Mouse (Mus musculus) heart, embryonic 12.5 days (tissue): ENCODE results near the gene Aacs. TPM values are rescaled to one million over a fixed set of nuclear protein-coding genes. Genes with fewer than 3 reads are reported as not detected.
A peak's percentile ranks its signal among the peaks of the same experiment; 100 is the strongest.

Experiments
- ATAC-seq: fragments of 200-750 bp; cut with Nextera tagmentation; 2 replicates; pipeline ENCODE4 v1.8.0; 2017; ENCODE audit warnings: moderate TSS enrichment, moderate library complexity; ENCODE audit not compliant: insufficient number of reproducible peaks, low FRiP score
- H3K27ac ChIP-seq: fragments of 300-500 bp; sonication (generic); 2 replicates; pipeline ENCODE4 v1.5.1; 2016; ENCODE audit warnings: mild to moderate bottlenecking, moderate library complexity; ENCODE audit not compliant: poor library complexity, severe bottlenecking
- H3K27me3 ChIP-seq: fragments of 300-500 bp; sonication (generic); replicated peaks from 2 replicates; pipeline ENCODE4 v1.6.1; 2016; ENCODE audit warnings: mild to moderate bottlenecking, moderate library complexity
- H3K36me3 ChIP-seq: fragments of 300-500 bp; sonication (generic); 2 replicates; pipeline ENCODE4 v1.6.1; 2016; ENCODE audit warnings: mild to moderate bottlenecking, moderate library complexity
- H3K4me1 ChIP-seq: fragments of 300-500 bp; sonication (generic); replicated peaks from 2 replicates; pipeline ENCODE4 v1.6.1; 2016; ENCODE audit warnings: mild to moderate bottlenecking
- H3K4me2 ChIP-seq: fragments of 300-500 bp; sonication (generic); 2 replicates; pipeline ENCODE4 v1.6.1; 2016; ENCODE audit warnings: mild to moderate bottlenecking, moderate library complexity
- H3K4me3 ChIP-seq: fragments of 300-500 bp; sonication (generic); 2 replicates; pipeline ENCODE4 v1.5.1; 2016; ENCODE audit warnings: mild to moderate bottlenecking
- H3K9ac ChIP-seq: fragments of 300-500 bp; sonication (generic); 2 replicates; pipeline ENCODE4 v1.6.1; 2016; ENCODE audit warnings: mild to moderate bottlenecking, moderate library complexity
- H3K9me3 ChIP-seq: fragments of 300-500 bp; sonication (generic); replicated peaks from 2 replicates; pipeline ENCODE4 v1.6.1; 2016; ENCODE audit warnings: mild to moderate bottlenecking, moderate library complexity
- WGBS: fragments of 180-500 bp; shearing (Covaris S2); methylation state at CpG from one replicate; pipeline ENCODE4 v1.1.7; 2016; 5-methylcytosine and 5-hydroxymethylcytosine counted together
- polyA plus RNA-seq: library from polyadenylated mRNA; unstranded; fragments of >200 nt; fragmentation: Nextera tagmentation; extraction: Ambion mirVana; gene quantifications from 2 replicates; pipeline ENCODE4 v1.2.1, GENCODE M21; 2016

Gene Aacs
- polyA plus RNA-seq, 1 experiment from 2014 or later, result 16.1 TPM

DNA sequence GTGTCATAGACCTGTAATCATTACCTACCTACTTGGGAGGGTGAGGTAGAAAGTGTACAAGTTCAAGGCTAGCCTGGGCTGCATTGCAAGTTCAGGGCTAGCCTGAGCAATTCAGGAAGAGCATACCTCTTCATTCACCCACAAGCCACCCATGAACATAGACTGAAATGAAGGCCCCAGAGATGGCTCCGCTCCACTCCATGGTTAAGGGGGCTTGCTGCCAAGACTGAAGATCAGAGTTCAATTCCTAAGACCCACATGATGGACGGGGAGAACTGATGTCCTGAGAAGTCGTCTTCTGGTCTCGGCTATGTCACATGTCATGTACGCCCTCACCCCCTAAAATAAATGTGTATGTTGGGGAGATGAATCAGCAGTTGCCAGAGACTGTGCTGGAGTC lies 9.1 kb upstream of the Aacs start:
- no peaks in the 10 kb centered on the region for H3K36me3 ChIP-seq
- no peak for ATAC-seq
- H3K9me3 ChIP-seq, result no peaks in the 10 kb centered on the region
- 92% methylated on average over 5 of the region's 5 CpGs for WGBS
- no peak overlapping the region for H3K4me3 ChIP-seq
- peaks cover 8% of the 10 kb centered on the region for H3K4me1 ChIP-seq
- H3K27ac ChIP-seq, result no peak overlapping the region
- H3K4me2 ChIP-seq, result no peak overlapping the region
- no peak overlapping the region for H3K9ac ChIP-seq
- H3K27me3 ChIP-seq, result no peaks in the 10 kb centered on the region

- H3K9ac ChIP-seq, result no peak overlapping the region
- H3K4me2 ChIP-seq, result no peak overlapping the region
- H3K4me3 ChIP-seq, result no peak overlapping the region
- no peaks in the 10 kb centered on the region for H3K36me3 ChIP-seq
- H3K27me3 ChIP-seq, result no peaks in the 10 kb centered on the region
- peaks cover 6% of the 10 kb centered on the region for H3K4me1 ChIP-seq
- WGBS, result 83% methylated on average over 14 of the region's 14 CpGs
- no peak overlapping the region for H3K27ac ChIP-seq
- ATAC-seq, result no peak
- no peaks in the 10 kb centered on the region for H3K9me3 ChIP-seq
Measured at GRCm38 (mm10) chr5:125467261-125467660, 8.4 kb upstream of the Aacs start.

- 82% methylated on average over 4 of the region's 4 CpGs for WGBS
- Histone ChIP-seq H3K36me3 (no peaks in the 10 kb centered on the region), H3K9ac (no peak overlapping the region), H3K27ac (no peak overlapping the region), H3K4me2 (no peak overlapping the region), H3K27me3 (no peaks in the 10 kb centered on the region), H3K4me1 (no peaks in the 10 kb centered on the region), H3K9me3 (no peaks in the 10 kb centered on the region), H3K4me3 (no peak overlapping the region)
- no peak for ATAC-seq
Measured at GRCm38 (mm10) chr5:125470713-125471112, 4.9 kb upstream of the Aacs start.

- H3K4me1 ChIP-seq, result peaks cover 18% of the 10 kb centered on the region
- no peak overlapping the region for H3K4me2 ChIP-seq
- WGBS, result 73% methylated on average over 9 of the region's 9 CpGs
- no peak overlapping the region for H3K4me3 ChIP-seq
- no peaks in the 10 kb centered on the region for H3K36me3 ChIP-seq
- ATAC-seq, result no peak
- H3K9ac ChIP-seq, result no peak overlapping the region
- H3K27me3 ChIP-seq, result no peaks in the 10 kb centered on the region
- H3K27ac ChIP-seq, result no peak overlapping the region
- H3K9me3 ChIP-seq, result no peaks in the 10 kb centered on the region
Measured at GRCm38 (mm10) chr5:125472796-125473475, 2.7 kb upstream of the Aacs start.

DNA sequence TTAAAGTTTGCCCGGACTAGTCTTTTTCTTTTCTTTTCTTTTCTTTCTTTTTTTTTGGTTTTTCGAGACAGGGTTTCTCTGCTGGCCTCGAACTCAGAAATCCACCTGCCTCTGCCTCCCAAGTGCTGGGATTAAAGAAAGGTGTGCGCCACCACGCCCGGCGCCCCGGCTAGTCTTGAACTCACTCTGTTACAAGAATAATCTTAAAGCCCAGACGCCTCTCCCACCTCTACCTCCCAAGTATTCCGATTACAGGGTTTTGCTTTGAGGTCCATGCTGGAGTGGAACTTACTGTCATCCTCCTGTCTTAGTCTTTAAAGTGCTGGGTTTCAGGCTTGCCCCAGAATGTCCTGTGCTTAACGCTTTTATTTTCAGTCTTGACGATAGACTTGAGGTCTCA lies 584 bp upstream of the Aacs start:
- no peak overlapping the region for H3K27ac ChIP-seq
- WGBS, result 58% methylated on average over 12 of the region's 12 CpGs

DNA sequence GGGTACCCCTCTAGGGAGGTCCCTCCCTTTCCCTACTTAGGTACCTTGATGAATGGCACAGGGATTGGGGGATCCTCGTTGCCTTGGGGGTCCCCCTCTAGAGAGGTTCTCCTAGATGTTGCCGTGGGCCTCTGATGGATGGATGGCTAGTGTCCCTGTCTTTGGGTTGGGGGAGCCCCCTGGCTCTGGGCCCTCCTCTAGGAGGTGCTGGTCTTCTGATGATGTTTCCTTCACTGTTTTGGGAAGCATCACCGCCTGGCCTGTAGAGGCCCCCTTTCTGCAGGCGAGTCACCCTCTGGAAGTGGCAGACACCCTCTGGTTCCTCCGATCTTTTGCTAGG lies 642 bp downstream of the Aacs start:
- H3K4me1 ChIP-seq, result peaks cover 25% of the 10 kb centered on the region
- H3K9me3 ChIP-seq, result no peaks in the 10 kb centered on the region
- H3K9ac ChIP-seq, result peak overlapping the region; percentile 84
- H3K4me2 ChIP-seq, result peak overlapping the region; percentile 95
- no peak overlapping the region for H3K27ac ChIP-seq
- ATAC-seq, result no peak; the same call in 1 of the 2 replicates
- WGBS, result 22% methylated on average over 5 of the region's 5 CpGs
- H3K27me3 ChIP-seq, result no peaks in the 10 kb centered on the region
- H3K4me3 ChIP-seq, result peak overlapping the region; percentile 83
- H3K36me3 ChIP-seq, result no peaks in the 10 kb centered on the region

More for the DNA sequence above, 584 bp upstream of the Aacs start:
- H3K9me3 ChIP-seq, result no peaks in the 10 kb centered on the region
- H3K4me2 ChIP-seq, result peak overlapping the region; percentile 95
- H3K36me3 ChIP-seq, result no peaks in the 10 kb centered on the region
- peaks cover 20% of the 10 kb centered on the region for H3K4me1 ChIP-seq
- H3K27me3 ChIP-seq, result no peaks in the 10 kb centered on the region
- peak overlapping the region; percentile 68 for H3K9ac ChIP-seq
- no peak for ATAC-seq
- H3K4me3 ChIP-seq, result peak overlapping the region; percentile 83

DNA sequence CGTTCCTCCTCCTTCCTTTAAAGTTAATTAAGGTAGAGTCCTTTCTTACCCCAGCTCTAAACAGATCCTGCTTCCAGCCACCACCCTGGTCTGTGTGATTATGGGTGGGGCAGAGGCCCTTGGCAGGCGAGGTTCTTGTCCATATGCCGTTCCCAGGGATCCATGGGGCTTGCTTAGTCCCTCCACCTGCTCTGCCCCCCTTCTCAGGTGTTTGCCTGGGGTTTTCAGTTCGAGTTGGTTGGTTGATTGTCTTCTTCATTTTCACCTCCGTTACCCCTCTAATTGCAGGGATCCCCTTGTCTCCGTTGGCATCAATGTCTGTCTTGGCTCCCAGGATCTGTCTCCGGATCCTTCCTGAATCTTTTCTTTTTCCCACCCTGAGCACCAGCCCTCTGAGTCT lies 1.2 kb downstream of the Aacs start:
- ATAC-seq, result no peak
- H3K4me1 ChIP-seq, result peaks cover 25% of the 10 kb centered on the region
- H3K36me3 ChIP-seq, result no peaks in the 10 kb centered on the region
- peak overlapping the region; percentile 83 for H3K4me3 ChIP-seq
- 71% methylated on average over 7 of the region's 7 CpGs for WGBS
- 0 out of 2 replicates have a peak overlapping the region, but pooled peaks have one; percentile 18 for H3K9ac ChIP-seq
- no peak overlapping the region for H3K27ac ChIP-seq
- H3K27me3 ChIP-seq, result no peaks in the 10 kb centered on the region
- peak overlapping the region; percentile 95 for H3K4me2 ChIP-seq
- H3K9me3 ChIP-seq, result no peaks in the 10 kb centered on the region

DNA sequence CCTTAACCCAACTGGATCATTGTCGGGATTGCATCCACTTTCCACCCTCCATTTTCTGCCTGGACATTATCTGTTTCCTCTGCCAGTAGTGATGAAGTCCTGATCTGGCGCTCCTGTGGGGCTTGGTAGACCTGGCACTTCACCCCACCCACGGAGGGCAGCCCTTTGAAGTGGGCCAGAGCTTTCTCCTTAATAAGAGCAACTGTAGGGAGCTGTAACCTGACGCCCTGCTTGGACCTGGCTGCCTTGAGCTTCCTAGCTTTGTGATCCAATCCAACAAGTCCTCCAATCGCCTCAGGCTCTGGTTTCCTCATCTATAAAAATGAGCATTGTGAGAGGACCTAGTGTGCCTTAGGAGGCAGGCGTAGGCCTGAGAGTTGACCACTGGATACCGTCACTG lies 1.9 kb downstream of the Aacs start:
- Histone ChIP-seq H3K9ac (no peak overlapping the region), H3K4me2 (no peak overlapping the region), H3K4me1 (peaks cover 25% of the 10 kb centered on the region), H3K4me3 (no peak overlapping the region), H3K36me3 (peaks cover 5% of the 10 kb centered on the region), H3K27ac (no peak overlapping the region), H3K27me3 (no peaks in the 10 kb centered on the region), H3K9me3 (no peaks in the 10 kb centered on the region)
- 65% methylated on average over 7 of the region's 7 CpGs for WGBS
- ATAC-seq, result no peak

DNA sequence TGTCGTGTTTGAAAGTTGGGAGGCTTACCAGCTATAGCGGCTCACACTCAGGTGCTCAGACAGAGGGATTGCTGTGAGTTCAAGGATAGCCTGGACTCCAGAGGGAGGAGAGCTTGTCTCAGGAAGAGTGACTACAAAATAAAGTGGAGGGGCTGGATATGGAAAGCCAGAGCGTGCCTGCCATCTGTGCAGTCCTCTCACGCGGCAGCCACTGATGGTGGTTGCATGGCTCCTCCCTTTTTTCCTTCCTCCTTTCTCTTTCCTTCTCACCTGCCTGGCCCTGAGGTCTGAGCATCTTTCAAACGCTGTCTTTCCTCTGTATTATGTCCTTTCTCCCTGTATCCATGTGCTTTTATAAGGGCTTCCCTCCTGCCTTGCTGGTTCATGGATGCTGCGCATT lies 2.4 kb downstream of the Aacs start:
- WGBS, result 81% methylated on average over 7 of the region's 7 CpGs
- H3K27me3 ChIP-seq, result no peaks in the 10 kb centered on the region
- no peak for ATAC-seq
- H3K9ac ChIP-seq, result no peak overlapping the region
- no peak overlapping the region for H3K4me2 ChIP-seq
- no peak overlapping the region for H3K4me3 ChIP-seq
- no peak overlapping the region for H3K27ac ChIP-seq
- H3K9me3 ChIP-seq, result no peaks in the 10 kb centered on the region
- peaks cover 10% of the 10 kb centered on the region for H3K36me3 ChIP-seq
- H3K4me1 ChIP-seq, result peaks cover 25% of the 10 kb centered on the region

DNA sequence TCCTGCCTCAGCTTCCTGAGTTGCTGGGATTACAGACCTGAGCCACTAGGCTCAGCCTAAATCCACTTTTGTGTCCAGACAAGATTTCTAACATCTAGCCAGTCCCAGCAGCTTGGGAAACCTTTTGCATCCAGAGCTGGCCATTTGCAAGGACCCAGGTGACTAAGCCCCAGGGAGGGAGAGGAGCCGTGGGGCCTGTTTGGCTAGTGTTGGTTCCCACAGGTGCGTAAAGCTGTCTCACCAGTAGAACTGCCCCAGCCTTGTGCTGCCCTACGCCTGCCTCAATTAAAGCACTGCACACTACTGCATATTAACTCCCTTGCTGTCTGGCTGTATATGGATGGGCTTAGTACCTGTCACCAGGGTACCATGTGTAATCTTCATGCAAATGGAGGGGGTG lies 3.8 kb downstream of the Aacs start:
- Histone ChIP-seq H3K27me3 (no peaks in the 10 kb centered on the region), H3K9ac (no peak overlapping the region), H3K9me3 (no peaks in the 10 kb centered on the region), H3K4me2 (no peak overlapping the region), H3K27ac (no peak overlapping the region), H3K4me3 (no peak overlapping the region), H3K36me3 (peaks cover 16% of the 10 kb centered on the region), H3K4me1 (peaks cover 25% of the 10 kb centered on the region)
- no peak for ATAC-seq
- 85% methylated on average over 3 of the region's 3 CpGs for WGBS

GRCm38 (mm10) chr5:125480434-125481231 lies 5.0 kb downstream of the Aacs start:
- Histone ChIP-seq H3K9me3 (no peaks in the 10 kb centered on the region), H3K27me3 (no peaks in the 10 kb centered on the region), H3K4me2 (no peak overlapping the region), H3K36me3 (peaks cover 22% of the 10 kb centered on the region), H3K27ac (no peak overlapping the region), H3K4me3 (no peak overlapping the region), H3K4me1 (peaks cover 25% of the 10 kb centered on the region), H3K9ac (no peak overlapping the region)
- WGBS, result 78% methylated on average over 11 of the region's 11 CpGs
- ATAC-seq, result no peak
